Mouse (Mus musculus) embryo, embryonic 11.5 days (tissue): ENCODE measurements at regions not wholly inside any gene's neighbourhood (a gene's known extent, or its start where the extent isn't known, plus 50 kb on each side); places are given as distances from the start of the nearest gene placed in this dataset.

Experiments
- DNase-seq: peaks from one replicate; pipeline ENCODE4 v3.0.0-alpha.2; 2012; ENCODE audit warnings: low read depth, low spot score

- no peak for DNase-seq
Observed at GRCm38 (mm10) chr16:77537351-77537750, 64.5 kb downstream of the Gm11146 start.

- peak; percentile 19 for DNase-seq
Observed at GRCm38 (mm10) chr16:77536746-77537145, 65.1 kb downstream of the Gm11146 start.

- DNase-seq = no peak
Observed at GRCm38 (mm10) chr16:77536314-77536713, 65.6 kb downstream of the Gm11146 start.

GRCm38 (mm10) chr16:77535021-77535420, 66.9 kb downstream of the Gm11146 start:
- peak; percentile 9 for DNase-seq

- no peak for DNase-seq
Observed at GRCm38 (mm10) chr16:77531596-77531995, 70.3 kb downstream of the Gm11146 start.

GRCm38 (mm10) chr16:77527951-77528350, 73.9 kb downstream of the Gm11146 start:
- DNase-seq = no peak

GRCm38 (mm10) chr16:77514606-77515005, 87.3 kb downstream of the Gm11146 start:
- no peak for DNase-seq

GRCm38 (mm10) chr16:77503556-77503955, 98.3 kb downstream of the Gm11146 start:
- no peak for DNase-seq

GRCm38 (mm10) chr16:77502916-77503315, 99.0 kb downstream of the Gm11146 start:
- DNase-seq = no peak

- no peak for DNase-seq
Observed at GRCm38 (mm10) chr16:77502026-77502425, 99.9 kb downstream of the Gm11146 start.

GRCm38 (mm10) chr16:77500981-77501380, 100.9 kb downstream of the Gm11146 start:
- DNase-seq = peak; percentile 13

- DNase-seq = no peak
Observed at GRCm38 (mm10) chr16:77500413-77500812, 101.5 kb downstream of the Gm11146 start.

GRCm38 (mm10) chr16:77499537-77500301, 102.2 kb downstream of the Gm11146 start:
- DNase-seq = peak; percentile 37

- no peak for DNase-seq
Observed at GRCm38 (mm10) chr16:77495310-77495709, 106.6 kb downstream of the Gm11146 start.

GRCm38 (mm10) chr16:77494042-77494441, 107.9 kb downstream of the Gm11146 start:
- DNase-seq = no peak

GRCm38 (mm10) chr16:77488155-77488554, 113.7 kb downstream of the Gm11146 start:
- no peak for DNase-seq

- DNase-seq = no peak
Observed at GRCm38 (mm10) chr16:77479812-77480211, 122.1 kb downstream of the Gm11146 start.

- no peak for DNase-seq
Observed at GRCm38 (mm10) chr16:77471868-77472267, 130.0 kb downstream of the Gm11146 start.

- DNase-seq = no peak
Observed at GRCm38 (mm10) chr16:77469903-77470302, 132.0 kb downstream of the Gm11146 start.

- DNase-seq = no peak
Observed at GRCm38 (mm10) chr16:77469328-77469875, 132.5 kb downstream of the Gm11146 start.

- no peak for DNase-seq
Observed at GRCm38 (mm10) chr16:77467216-77467615, 134.7 kb downstream of the Gm11146 start.

GRCm38 (mm10) chr16:77464623-77465022, 137.3 kb downstream of the Gm11146 start:
- DNase-seq = no peak

GRCm38 (mm10) chr16:77461922-77462321, 140.0 kb downstream of the Gm11146 start:
- DNase-seq = no peak
